Mouse (Mus musculus) heart, adult 2 months (tissue): ENCODE data around the gene Ankrd27.

Experiments used
- CTCF ChIP-seq: fragments of 200-600 bp; IDR thresholded peaks from 2 replicates; pipeline ENCODE4 v1.8.1; 2022; ENCODE audit warnings: antibody characterized with exemption, mild to moderate bottlenecking, moderate library complexity
- EP300 ChIP-seq: fragments of 200-500 bp; IDR thresholded peaks from 2 replicates; pipeline ENCODE4 v1.6.1; 2011; ENCODE audit warnings: low read depth, low read length, control low read depth; ENCODE audit not compliant: insufficient read depth
- POLR2A ChIP-seq: fragments of 200-500 bp; IDR thresholded peaks from 2 replicates; pipeline ENCODE4 v1.6.1; 2011; ENCODE audit warnings: mild to moderate bottlenecking, low read depth, low read length, control low read depth; ENCODE audit not compliant: insufficient read depth

DNA sequence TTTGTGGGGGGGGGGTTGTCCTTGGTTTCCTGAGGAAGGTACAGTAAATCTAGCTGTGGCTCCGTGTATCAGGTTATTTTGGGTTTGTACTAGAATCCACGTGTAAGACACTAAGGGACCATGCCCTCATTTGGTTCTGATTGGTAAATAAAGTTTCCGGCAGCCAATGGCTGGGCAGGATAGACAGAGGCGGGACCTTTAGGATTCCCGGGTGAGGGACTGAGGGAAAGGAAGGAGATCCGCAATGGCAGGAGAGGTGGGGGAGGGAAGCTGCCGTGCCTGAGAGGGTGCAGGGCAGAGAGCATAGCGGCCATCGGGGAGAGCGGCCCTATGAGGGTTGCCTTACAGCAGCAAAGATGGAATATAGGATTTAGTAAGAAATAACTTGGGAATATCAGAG is 101.2 kb downstream of the Ankrd27 start:
- no peak for TF ChIP-seq POLR2A
- TF ChIP-seq EP300 = no peak
- no peak for TF ChIP-seq CTCF
